Mouse (Mus musculus) thymus, postnatal 14 days (tissue): Measurements from ENCODE around the gene Foxo3.

ENCODE experiments used
- DNase-seq: peaks from one replicate; pipeline ENCODE4 v3.0.0; 2021

The Foxo3 gene

GRCm38 (mm10) chr10:42275401-42275870 lies 1.1 kb downstream of the Foxo3 start:
- peak; percentile 72 for DNase-seq

GRCm38 (mm10) chr10:42274712-42275400 lies 1.7 kb downstream of the Foxo3 start:
- DNase-seq, result peak; percentile 71

GRCm38 (mm10) chr10:42273760-42274691 lies 2.5 kb downstream of the Foxo3 start:
- peak; percentile 71 for DNase-seq

- no peak for DNase-seq
Measured at GRCm38 (mm10) chr10:42273403-42273759, 3.2 kb downstream of the Foxo3 start.

- no peak for DNase-seq
Measured at GRCm38 (mm10) chr10:42271454-42272230, 4.9 kb downstream of the Foxo3 start.

- peak; percentile 51 for DNase-seq
Measured at GRCm38 (mm10) chr10:42270277-42271083, 6.1 kb downstream of the Foxo3 start.

GRCm38 (mm10) chr10:42269281-42270025 lies 7.1 kb downstream of the Foxo3 start:
- peak; percentile 86 for DNase-seq

- no peak for DNase-seq
Measured at GRCm38 (mm10) chr10:42267811-42268545, 8.6 kb downstream of the Foxo3 start.

GRCm38 (mm10) chr10:42265021-42265689 lies 11.4 kb downstream of the Foxo3 start:
- no peak for DNase-seq

GRCm38 (mm10) chr10:42264195-42264594 lies 12.4 kb downstream of the Foxo3 start:
- no peak for DNase-seq

GRCm38 (mm10) chr10:42263701-42264100 lies 12.9 kb downstream of the Foxo3 start:
- DNase-seq, result no peak

GRCm38 (mm10) chr10:42262061-42262460 lies 14.5 kb downstream of the Foxo3 start:
- no peak for DNase-seq

GRCm38 (mm10) chr10:42261103-42261502 lies 15.5 kb downstream of the Foxo3 start:
- no peak for DNase-seq

GRCm38 (mm10) chr10:42260523-42260922 lies 16.0 kb downstream of the Foxo3 start:
- DNase-seq, result no peak

- no peak for DNase-seq
Measured at GRCm38 (mm10) chr10:42259602-42260001, 17.0 kb downstream of the Foxo3 start.

- DNase-seq, result no peak
Measured at GRCm38 (mm10) chr10:42257985-42258384, 18.6 kb downstream of the Foxo3 start.

GRCm38 (mm10) chr10:42254788-42255187 lies 21.8 kb downstream of the Foxo3 start:
- no peak for DNase-seq

GRCm38 (mm10) chr10:42251749-42252323 lies 24.7 kb downstream of the Foxo3 start:
- no peak for DNase-seq

GRCm38 (mm10) chr10:42251203-42251602 lies 25.4 kb downstream of the Foxo3 start:
- DNase-seq, result no peak

- DNase-seq, result no peak
Measured at GRCm38 (mm10) chr10:42249965-42250364, 26.6 kb downstream of the Foxo3 start.
